Comparison of ENCODE assay signal across 10 mouse cellular contexts in genomic region chr7:15954436-15954835, GRCm38 (mm10). TPM values are rescaled to one million over a fixed set of nuclear protein-coding genes. Genes with fewer than 3 reads are reported as not detected.
DNase-seq lines count a peak whose midpoint lies in the region; ATAC-seq and TF ChIP-seq lines count a peak whose summit lies in the region.
"Had no signal": no experiment of that assay in that cellular context is flagged by ENCODE, and none has a peak within 500 bp of the region (broad histone marks: within the 10 kb centered on the region; RNA-seq: fewer than 3 reads in every experiment).

No protein-coding gene starts in this region.

- intact Hi-C loops in left cerebral cortex, postnatal 14 days (cut with DNase I), result no loop called here

- no peak for TF ChIP-seq CTCF in heart, postnatal 0 days (IDR thresholded peaks at IDR 0.05; ENCODE audit: low read depth)
- no peak for TF ChIP-seq CTCF in midbrain, postnatal 0 days (IDR thresholded peaks at IDR 0.05)

- H3K4me1 ChIP-seq in heart, postnatal 0 days (ENCODE audit: control insufficient read depth, insufficient read depth), result no peaks in the 10 kb centered on the region
- H3K4me1 ChIP-seq in midbrain, embryonic 11.5 days (ENCODE audit: control insufficient read depth, insufficient read depth, low read length), result no peaks in the 10 kb centered on the region
- no peaks in the 10 kb centered on the region for H3K4me1 ChIP-seq in midbrain, postnatal 0 days (ENCODE audit: insufficient read depth, low read length)

- no peak overlapping the region for H3K9ac ChIP-seq in heart, postnatal 0 days (replicated peaks; ENCODE audit: low read depth, low read length)
- H3K9ac ChIP-seq in midbrain, embryonic 11.5 days (ENCODE audit: low read length), result no peak overlapping the region
- H3K9ac ChIP-seq in midbrain, postnatal 0 days (replicated peaks; ENCODE audit: low read length, poor library complexity, severe bottlenecking), result no peak overlapping the region

- no peak overlapping the region for H3K4me3 ChIP-seq in heart, postnatal 0 days (ENCODE audit: low read depth, low read length)
- no peak overlapping the region for H3K4me3 ChIP-seq in midbrain, embryonic 11.5 days (ENCODE audit: low read depth, low read length)
- H3K4me3 ChIP-seq in midbrain, postnatal 0 days (ENCODE audit: low read depth, low read length), result no peak overlapping the region

- no peaks in the 10 kb centered on the region for H3K27me3 ChIP-seq in heart, postnatal 0 days (ENCODE audit: control insufficient read depth, insufficient read depth, low read length)
- no peaks in the 10 kb centered on the region for H3K27me3 ChIP-seq in midbrain, embryonic 11.5 days (ENCODE audit: control insufficient read depth, insufficient read depth, low read length)
- H3K27me3 ChIP-seq in midbrain, postnatal 0 days (ENCODE audit: insufficient read depth, low read length), result no peaks in the 10 kb centered on the region

- no peaks in the 10 kb centered on the region for H3K9me3 ChIP-seq in heart, postnatal 0 days (replicated peaks; ENCODE audit: control insufficient read depth, low read length)
- H3K9me3 ChIP-seq in midbrain, embryonic 11.5 days (ENCODE audit: control insufficient read depth, low read length), result no peaks in the 10 kb centered on the region
- no peaks in the 10 kb centered on the region for H3K9me3 ChIP-seq in midbrain, postnatal 0 days (ENCODE audit: low read length)

- H3K36me3 ChIP-seq in heart, postnatal 0 days (replicated peaks; ENCODE audit: control insufficient read depth, insufficient read depth, low read length), result peaks cover 79% of the 10 kb centered on the region
- H3K36me3 ChIP-seq in midbrain, embryonic 11.5 days (ENCODE audit: control insufficient read depth, insufficient read depth, low read length), result no peaks in the 10 kb centered on the region
- no peaks in the 10 kb centered on the region for H3K36me3 ChIP-seq in midbrain, postnatal 0 days (ENCODE audit: insufficient read depth, low read length)
- H3K36me3 ChIP-seq: midbrain, embryonic 13.5 days had no signal

- TF ChIP-seq EP300 in heart, postnatal 0 days (IDR thresholded peaks at IDR 0.05; ENCODE audit: low read depth), result no peak

- peak; percentile 6; the same call in 1 of the 2 replicates for ATAC-seq in heart, postnatal 0 days (ENCODE audit: insufficient read depth, low read depth)
- ATAC-seq in midbrain, embryonic 11.5 days (ENCODE audit: low FRiP score), result peak; percentile 10; the same call in 1 of the 2 replicates
- ATAC-seq in midbrain, postnatal 0 days (ENCODE audit: low FRiP score), result no peak
- peak; percentile 69 for ATAC-seq in erythroid progenitor cell, adult 5-6 weeks (replicated peaks; ENCODE audit: low FRiP score, poor library complexity, severe bottlenecking)
- ATAC-seq in megakaryocyte progenitor cell, adult 5-6 weeks (replicated peaks; ENCODE audit: poor library complexity), result peak; percentile 9
- ATAC-seq: forebrain, embryonic 16.5 days had no signal

- 70% methylated on average over 7 of the region's 7 CpGs for WGBS in heart, postnatal 0 days
- 94% methylated on average over 7 of the region's 7 CpGs for WGBS in midbrain, embryonic 11.5 days
- WGBS in midbrain, postnatal 0 days, result 93% methylated on average over 7 of the region's 7 CpGs

- no peak for DNase-seq in heart, postnatal 0 days (ENCODE audit: low spot score)
- DNase-seq in heart, adult 8-10 months (ENCODE audit: low spot score), result no peak
- no peak for DNase-seq in midbrain, embryonic 11.5 days (ENCODE audit: low spot score, missing footprints)
- DNase-seq in midbrain, postnatal 0 days (ENCODE audit: low spot score), result no peak
- DNase-seq in left cerebral cortex, postnatal 14 days (ENCODE audit: low spot score in 2 of 2), result no peak
- no peak for DNase-seq in left cerebral cortex, adult 8-10 months (ENCODE audit: low spot score in 2 of 2)

- H3K27ac ChIP-seq in heart, postnatal 0 days (ENCODE audit: low read depth), result peak overlapping the region; percentile 40
- no peak overlapping the region for H3K27ac ChIP-seq in midbrain, embryonic 11.5 days (ENCODE audit: low read depth, low read length)
- H3K27ac ChIP-seq in midbrain, postnatal 0 days (ENCODE audit: low read depth, low read length), result no peak overlapping the region
- H3K27ac ChIP-seq: midbrain, embryonic 13.5 days had no signal

- no peak overlapping the region for H3K4me2 ChIP-seq in heart, postnatal 0 days (ENCODE audit: low read depth, low read length)
- no peak overlapping the region for H3K4me2 ChIP-seq in midbrain, embryonic 11.5 days
- no peak overlapping the region for H3K4me2 ChIP-seq in midbrain, postnatal 0 days (ENCODE audit: low read depth, low read length, poor library complexity, severe bottlenecking)

RNA-seq across cellular contexts. Expression of gene Nop53, which starts 8.6 kb away (rescaled TPM):
- 81.6 and 102 TPM in 2 replicates for total RNA-seq in heart, postnatal 0 days (2014; rRNA removed; ENCODE audit: low replicate concordance)
- 120 and 128 TPM in 2 replicates for polyA plus RNA-seq in heart, postnatal 0 days (2015; fragmentation: Nextera tagmentation; extraction: Ambion mirVana)
- 100 to 1,000 TPM; 121 to 147 (median 136) TPM for total RNA-seq in heart, adult 8-10 months (2022)
- 186 and 187 TPM in 2 replicates for polyA plus RNA-seq in midbrain, embryonic 11.5 days (2014; fragmentation: Nextera tagmentation; extraction: Ambion mirVana)
- 82.8 and 104 TPM in 2 replicates for total RNA-seq in midbrain, postnatal 0 days (2014; rRNA removed)
- 128 and 143 TPM in 2 replicates for polyA plus RNA-seq in midbrain, postnatal 0 days (2015; fragmentation: Nextera tagmentation; extraction: Ambion mirVana)
- total RNA-seq in erythroid progenitor cell, adult 5-6 weeks (2015; ENCODE audit: low replicate concordance), result 23.9 and 38.2 TPM in 2 replicates
- total RNA-seq in erythroid progenitor cell, adult 5-6 weeks (2017; ENCODE audit: low replicate concordance), result 66.1 and 114 TPM in 2 replicates
- total RNA-seq in megakaryocyte progenitor cell, adult 5-6 weeks (2015), result 64.0 and 65.0 TPM in 2 replicates
- 230 and 286 TPM in 2 replicates for total RNA-seq in megakaryocyte progenitor cell, adult 5-6 weeks (2017)
- total RNA-seq in left cerebral cortex, postnatal 14 days (2021), result 100 to 1,000 TPM in 1 of 2 experiments, 10 to 100 TPM in 1; 97.9 to 106 TPM
- total RNA-seq in left cerebral cortex, adult 8-10 months (2022), result 100 to 1,000 TPM; 114 to 149 (median 128) TPM

RNA-seq across cellular contexts. Expression of gene Ehd2, which starts 12.9 kb away (rescaled TPM):
- 66.7 and 80.0 TPM in 2 replicates for total RNA-seq in heart, postnatal 0 days (2014; rRNA removed; ENCODE audit: low replicate concordance)
- 47.5 and 48.7 TPM in 2 replicates for polyA plus RNA-seq in heart, postnatal 0 days (2015; fragmentation: Nextera tagmentation; extraction: Ambion mirVana)
- total RNA-seq in heart, adult 8-10 months (2022), result 10 to 100 TPM; 54.4 to 95.0 (median 82.9) TPM
- 8.9 and 10.9 TPM in 2 replicates for polyA plus RNA-seq in midbrain, embryonic 11.5 days (2014; fragmentation: Nextera tagmentation; extraction: Ambion mirVana)
- 5.6 and 5.9 TPM in 2 replicates for total RNA-seq in midbrain, postnatal 0 days (2014; rRNA removed)
- polyA plus RNA-seq in midbrain, postnatal 0 days (2015; fragmentation: Nextera tagmentation; extraction: Ambion mirVana), result 3.9 and 4.3 TPM in 2 replicates
- 2.9 and 5.4 TPM in 2 replicates for total RNA-seq in erythroid progenitor cell, adult 5-6 weeks (2015; ENCODE audit: low replicate concordance)
- total RNA-seq in erythroid progenitor cell, adult 5-6 weeks (2017; ENCODE audit: low replicate concordance), result 0.64 and 0.76 TPM in 2 replicates
- 0.07 and 0.27 TPM in 2 replicates for total RNA-seq in megakaryocyte progenitor cell, adult 5-6 weeks (2015)
- total RNA-seq in megakaryocyte progenitor cell, adult 5-6 weeks (2017), result 0.21 and 0.24 TPM in 2 replicates
- 1 to 10 TPM; 6.8 to 8.4 TPM for total RNA-seq in left cerebral cortex, postnatal 14 days (2021)
- 1 to 10 TPM; 4.6 to 5.9 (median 5.2) TPM for total RNA-seq in left cerebral cortex, adult 8-10 months (2022)

RNA-seq across cellular contexts. Expression of gene Selenow, which starts 32.2 kb away (rescaled TPM):
- total RNA-seq in heart, postnatal 0 days (2014; rRNA removed; ENCODE audit: low replicate concordance), result 292 and 404 TPM in 2 replicates
- 632 and 642 TPM in 2 replicates for polyA plus RNA-seq in heart, postnatal 0 days (2015; fragmentation: Nextera tagmentation; extraction: Ambion mirVana)
- total RNA-seq in heart, adult 8-10 months (2022), result 100 to 1,000 TPM; 183 to 219 (median 204) TPM
- polyA plus RNA-seq in midbrain, embryonic 11.5 days (2014; fragmentation: Nextera tagmentation; extraction: Ambion mirVana), result 1,003 and 1,028 TPM in 2 replicates
- 718 and 730 TPM in 2 replicates for total RNA-seq in midbrain, postnatal 0 days (2014; rRNA removed)
- polyA plus RNA-seq in midbrain, postnatal 0 days (2015; fragmentation: Nextera tagmentation; extraction: Ambion mirVana), result 2,106 and 2,315 TPM in 2 replicates
- total RNA-seq in erythroid progenitor cell, adult 5-6 weeks (2015; ENCODE audit: low replicate concordance), result 52.4 and 65.6 TPM in 2 replicates
- 19.6 and 25.3 TPM in 2 replicates for total RNA-seq in erythroid progenitor cell, adult 5-6 weeks (2017; ENCODE audit: low replicate concordance)
- 69.8 and 85.4 TPM in 2 replicates for total RNA-seq in megakaryocyte progenitor cell, adult 5-6 weeks (2015)
- total RNA-seq in megakaryocyte progenitor cell, adult 5-6 weeks (2017), result 23.7 and 30.0 TPM in 2 replicates
- total RNA-seq in left cerebral cortex, postnatal 14 days (2021), result 1,000 to 10,000 TPM; 1,549 to 1,751 TPM
- 1,000 to 10,000 TPM in 3 of 4 experiments, 100 to 1,000 TPM in 1; 989 to 1,128 (median 1,052) TPM for total RNA-seq in left cerebral cortex, adult 8-10 months (2022)
